Mouse (Mus musculus): Measurements from ENCODE around the gene Crk.

Crk gene

GRCm38 (mm10) chr11:75678747-75679438, at the start of gene Crk:
Crk (plus strand) TSS chr11:75679259.
- DNase-seq: peak; percentile 97

DNA sequence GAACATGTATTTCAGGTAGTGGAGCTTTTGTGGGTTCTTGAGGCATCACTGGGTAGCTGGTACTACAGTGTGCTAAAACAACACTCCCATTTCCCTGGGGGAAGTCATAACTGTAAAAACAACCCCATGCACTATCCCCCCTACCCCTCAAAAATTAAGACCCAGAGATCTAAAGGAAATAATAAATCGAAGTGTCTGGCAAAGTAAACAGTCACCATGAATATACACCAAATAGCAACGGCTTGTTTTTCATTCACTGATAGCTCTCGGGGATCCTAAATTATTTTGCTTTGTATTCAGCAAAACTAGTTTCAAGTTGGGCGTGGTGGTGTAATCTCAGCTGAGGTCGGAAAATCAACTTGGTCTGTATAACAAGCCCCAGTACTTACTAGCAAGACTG, 49.0 kb upstream of the Crk start:
- no peak for DNase-seq

- peak; percentile 90 for DNase-seq
Observed at GRCm38 (mm10) chr11:75630645-75631229, 48.3 kb upstream of the Crk start, which contains the start of gene Inpp5k. Inpp5k (plus strand) TSS chr11:75630988.

DNA sequence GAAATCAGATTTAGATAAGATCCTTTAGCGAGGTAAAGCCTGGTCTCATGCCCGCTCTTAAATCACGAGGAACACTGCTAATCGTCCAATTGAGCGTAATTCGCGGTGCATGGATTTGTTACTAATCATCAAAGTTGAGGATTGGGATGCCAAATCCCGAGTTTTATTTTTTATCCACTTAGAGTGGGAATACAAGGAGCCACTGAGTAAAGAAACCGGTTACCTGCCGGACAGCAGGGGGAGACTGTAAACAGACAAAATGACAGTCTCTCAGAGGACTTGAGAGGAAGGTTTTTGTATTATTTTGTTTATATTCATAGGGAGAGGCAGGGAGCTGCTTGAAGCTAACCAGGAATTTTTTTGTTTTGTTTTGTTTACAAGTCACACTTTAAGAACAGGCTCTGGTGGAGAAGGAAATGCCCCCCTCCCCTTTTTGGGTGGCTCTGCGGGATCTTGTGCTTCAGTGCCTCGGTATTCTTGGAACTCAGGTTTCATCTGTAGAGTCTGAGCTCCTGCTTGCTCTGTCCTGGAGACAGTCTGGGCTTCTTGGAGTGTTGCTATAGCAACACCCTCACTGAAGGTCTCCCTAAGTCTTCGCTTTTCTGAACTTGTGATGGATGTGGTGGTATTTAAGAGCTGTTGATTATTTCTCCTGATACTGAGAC, 47.4 kb upstream of the Crk start:
- DNase-seq: no peak

- DNase-seq: no peak
Observed at GRCm38 (mm10) chr11:75632921-75633320, 46.1 kb upstream of the Crk start.

DNA sequence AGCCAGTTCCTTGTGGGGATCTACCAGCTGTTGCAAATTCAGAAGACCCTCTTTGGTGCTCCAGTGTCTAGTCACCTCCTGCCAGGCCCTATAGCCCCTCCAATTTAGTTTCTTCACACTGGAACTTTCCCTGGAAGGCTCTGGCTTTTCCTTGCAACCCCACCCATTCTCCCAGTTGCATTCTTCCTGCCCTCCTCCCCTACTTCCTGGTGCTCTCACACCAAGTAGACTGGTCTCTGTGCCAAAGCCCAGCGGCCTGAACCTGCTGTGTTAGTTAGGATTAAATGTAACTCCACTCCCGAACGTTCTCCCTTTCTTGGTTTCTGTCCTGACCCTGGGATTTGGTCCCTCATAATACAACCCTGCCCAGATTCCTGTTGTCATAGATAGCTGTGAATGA, 44.3 kb upstream of the Crk start:
- no peak for DNase-seq

DNA sequence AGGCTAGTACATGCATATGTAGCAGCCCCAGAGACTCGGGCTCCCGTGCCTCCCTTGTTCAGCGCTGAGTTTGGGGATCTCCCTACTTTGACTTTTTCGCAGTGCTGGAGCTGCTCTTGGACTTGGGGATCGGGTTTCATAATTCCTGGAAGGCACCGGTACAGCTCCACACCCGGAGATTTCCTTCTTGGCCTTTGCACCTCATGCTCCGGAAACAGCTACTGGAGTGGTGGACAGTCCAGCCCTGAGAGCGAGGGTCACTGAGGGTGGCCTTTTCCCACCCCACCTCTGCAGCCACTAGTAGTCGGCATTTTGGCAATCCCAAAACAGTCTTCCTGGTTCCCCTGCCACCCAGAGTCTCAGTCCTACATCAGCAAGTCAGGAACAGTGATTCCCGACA, 43.7 kb upstream of the Crk start:
- DNase-seq: no peak

DNA sequence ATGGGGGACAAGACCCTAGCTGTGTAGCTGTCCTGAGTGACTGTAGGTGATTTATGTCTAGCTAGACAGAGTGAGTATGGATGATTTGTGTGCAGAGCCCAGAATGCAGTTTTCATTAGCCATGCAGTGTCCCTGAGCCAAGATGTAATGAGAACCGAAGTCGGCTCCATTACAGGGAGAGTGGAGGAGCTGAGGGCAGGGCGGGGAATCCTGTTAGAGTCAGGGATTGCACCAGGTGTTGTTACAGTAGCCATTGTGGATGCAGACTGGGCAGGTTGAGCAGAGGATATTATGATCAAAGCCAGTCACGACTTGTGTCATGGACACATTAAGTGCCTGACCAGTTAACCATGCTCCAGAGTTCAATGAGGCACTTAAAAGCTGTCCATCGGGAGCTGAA, 35.7 kb upstream of the Crk start:
- no peak for DNase-seq

- no peak for DNase-seq
Observed at GRCm38 (mm10) chr11:75644684-75645083, 34.4 kb upstream of the Crk start.

DNA sequence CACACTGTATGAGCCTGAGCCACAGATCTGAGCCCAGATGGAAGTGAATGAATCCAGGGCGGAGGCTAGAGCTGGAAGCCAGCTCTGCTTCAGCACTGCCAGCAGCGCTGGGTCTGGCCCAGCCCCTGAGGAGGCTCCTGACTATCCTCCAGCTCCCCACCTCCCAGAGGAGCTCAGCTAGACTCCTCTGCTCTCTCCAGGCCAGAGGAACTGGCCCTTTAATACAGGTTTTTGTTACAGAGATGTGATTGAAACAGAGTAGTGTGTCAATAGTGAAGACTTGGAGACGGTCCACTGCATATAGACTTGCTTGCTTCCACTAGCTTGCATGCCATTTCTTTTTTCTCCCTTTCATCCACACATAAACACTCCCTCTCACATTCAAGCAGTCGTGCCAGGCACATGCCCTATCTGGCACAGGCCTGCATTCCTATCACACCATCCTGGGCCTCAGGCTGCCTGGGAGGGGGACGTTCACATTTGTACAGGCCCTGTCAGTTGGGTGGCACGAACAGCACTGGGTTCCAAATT, 31.3 kb upstream of the Crk start:
- peak; percentile 46 for DNase-seq

- no peak for DNase-seq
Observed at GRCm38 (mm10) chr11:75649155-75649561, 29.9 kb upstream of the Crk start.

DNA sequence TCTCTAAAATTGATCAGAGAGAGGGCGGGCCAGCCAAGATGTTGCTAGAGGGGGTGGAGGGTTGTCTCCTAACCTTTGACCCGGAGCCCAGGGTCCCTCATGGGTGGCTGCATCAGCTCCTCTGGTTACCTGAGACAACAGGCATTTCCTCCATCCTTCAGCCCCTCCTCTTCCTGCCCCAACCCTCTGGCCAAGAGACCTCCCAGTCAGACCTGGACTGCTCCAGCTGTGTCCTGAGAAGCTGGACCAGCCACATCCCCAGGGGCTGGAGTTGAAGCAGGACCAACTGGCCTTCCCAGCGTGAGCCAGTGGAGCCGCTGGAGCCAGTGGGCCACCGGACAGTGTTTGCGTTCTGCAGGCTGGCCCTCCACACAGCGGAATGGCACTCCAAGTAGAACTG, 28.7 kb upstream of the Crk start, which contains the start of gene Myo1c:
Myo1c (plus strand) TSS at position 194 of the 400 bp plus-strand sequence.
- no peak for DNase-seq

GRCm38 (mm10) chr11:75650958-75651425, 28.1 kb upstream of the Crk start:
- no peak for DNase-seq

DNA sequence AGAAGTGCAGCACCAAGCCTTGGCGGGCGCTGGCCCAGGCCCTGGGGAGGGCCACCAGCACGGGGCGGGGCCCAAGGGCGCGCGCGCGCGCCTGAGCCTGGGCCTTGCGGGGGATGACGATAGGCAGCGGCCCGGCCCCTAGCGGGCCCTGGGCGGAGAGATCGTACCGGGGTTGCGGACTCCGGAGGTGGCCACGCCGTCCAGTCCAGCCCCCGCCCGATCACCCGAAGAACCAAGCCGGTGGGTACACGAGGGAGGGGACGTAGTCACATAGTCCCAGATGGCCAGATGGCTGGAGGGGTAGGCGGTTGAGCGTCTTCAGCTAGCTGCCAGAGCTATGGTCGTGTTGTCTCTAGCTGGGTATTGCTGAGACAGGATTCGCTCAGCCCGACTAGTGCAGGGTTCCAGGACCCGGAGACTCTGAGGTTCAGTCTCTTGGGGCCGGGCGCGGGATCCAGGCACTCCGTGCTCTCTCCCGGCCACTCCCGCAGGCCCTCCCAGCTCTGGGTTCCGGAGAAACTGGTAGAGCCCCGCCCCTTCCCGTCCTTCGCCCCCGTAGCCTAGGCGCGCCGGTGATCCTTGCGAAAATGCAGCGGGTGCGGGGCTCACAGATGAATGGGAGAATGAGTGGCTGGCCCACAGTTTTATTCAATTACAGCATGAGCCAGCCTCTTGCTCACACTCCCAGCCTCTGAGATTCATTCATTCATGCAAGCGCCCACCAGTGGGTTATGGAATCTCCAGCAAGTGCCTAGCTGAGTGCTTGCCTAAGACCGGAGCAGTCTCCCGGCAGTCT, 27.4 kb upstream of the Crk start:
- peak; percentile 70 for DNase-seq

- DNase-seq: no peak
Observed at GRCm38 (mm10) chr11:75652222-75652941, 26.7 kb upstream of the Crk start.

GRCm38 (mm10) chr11:75652942-75653684, 25.9 kb upstream of the Crk start:
- DNase-seq: no peak

DNA sequence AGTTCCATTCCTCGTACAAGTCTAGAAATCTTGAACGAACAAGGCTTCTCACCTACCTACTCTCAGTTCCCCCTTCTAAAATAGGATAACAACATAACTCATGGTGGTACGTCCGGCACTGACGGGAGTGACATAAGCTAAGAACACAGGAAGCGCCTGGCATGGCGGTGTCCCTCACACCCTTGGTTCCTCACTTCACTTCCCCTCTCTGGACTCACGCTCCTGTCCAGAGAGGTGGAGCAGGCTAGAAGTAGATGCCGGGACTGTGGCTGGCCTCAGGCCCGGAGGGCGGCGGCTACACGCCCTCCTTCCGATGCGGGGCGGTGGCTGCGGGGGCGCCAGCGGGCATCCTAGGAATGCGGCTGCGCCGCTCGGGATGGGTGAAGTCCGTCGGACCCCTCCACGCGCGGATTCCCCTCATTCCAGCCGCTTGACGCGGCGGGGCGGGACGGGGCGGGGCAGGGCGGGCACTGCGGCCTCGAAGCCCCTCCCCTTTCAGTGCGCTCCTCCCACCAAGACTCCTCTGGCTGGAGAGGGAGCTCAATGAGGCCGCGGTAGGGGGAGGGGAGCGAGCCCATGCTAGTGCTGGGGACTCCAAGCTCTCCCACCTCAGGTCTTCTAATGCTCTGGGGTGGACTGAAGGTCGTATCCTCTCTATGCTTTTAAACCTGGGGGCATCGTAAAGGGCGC, 25.1 kb upstream of the Crk start:
- DNase-seq: peak; percentile 59

- DNase-seq: no peak
Observed at GRCm38 (mm10) chr11:75654471-75655390, 24.3 kb upstream of the Crk start.
